Mouse (Mus musculus): ENCODE results near the gene Rnf44.

Gene Rnf44

GRCm38 (mm10) chr13:54635011-54635410 lies 58.7 kb downstream of the Rnf44 start:
- in situ Hi-C loops (cut with MboI; ENCODE audit: low pct_unique_long_range_greater_than_20kb in 1 of 2, low sequenced_read_pairs in 2 of 2, unreplicated experiment in 1 of 2), result no loop called here

- in situ Hi-C loops (cut with MboI; ENCODE audit: low pct_unique_long_range_greater_than_20kb in 1 of 2, low sequenced_read_pairs in 2 of 2, unreplicated experiment in 1 of 2), result no loop called here
These were observed 60.9 kb downstream of the Rnf44 start for GRCm38 (mm10) chr13:54632731-54633277.
